ENCODE assay signal across 1 mouse cellular context in genomic region chr6:14901971-14902670, GRCm38 (mm10).
TF ChIP-seq lines count a peak whose summit lies in the region.

No protein-coding gene starts in this region.

TF ChIP-seq in CH12.LX, 34 proteins besides CTCF, POLR2A, EP300 and RAD21 (continued from another document):
- TF ChIP-seq GABPA (IDR thresholded peaks at IDR 0.05; ENCODE audit: insufficient replicate concordance, low read depth, low read length), result no peak
- no peak for TF ChIP-seq NELFE (IDR thresholded peaks at IDR 0.05; ENCODE audit: low read depth, low read length)
- no peak for TF ChIP-seq TCF12 (IDR thresholded peaks at IDR 0.05; ENCODE audit: low read depth, low read length)
- no peak for TF ChIP-seq CHD1 (IDR thresholded peaks at IDR 0.05; ENCODE audit: low read depth, low read length)
- no peak for TF ChIP-seq TBP (conservative IDR thresholded peaks at IDR 0.05; ENCODE audit: low read depth, low read length)
- TF ChIP-seq MAZ (IDR thresholded peaks at IDR 0.05; ENCODE audit: low read depth, low read length), result no peak
- no peak for TF ChIP-seq IRF4 (IDR thresholded peaks at IDR 0.05; ENCODE audit: low read depth, low read length)
- no peak for TF ChIP-seq RCOR1 (conservative IDR thresholded peaks at IDR 0.05; ENCODE audit: low read depth, low read length)
